Mouse (Mus musculus) forebrain, embryonic 10.5 days (tissue): Measurements from ENCODE around the gene Hist1h3b. TPM values are rescaled to one million over a fixed set of nuclear protein-coding genes. Genes with fewer than 3 reads are reported as not detected.

ENCODE experiments used
- DNase-seq: peaks from one replicate; pipeline ENCODE4 v3.0.0-alpha.2; 2017; ENCODE audit warnings: low spot score; ENCODE audit errors: extremely low spot score
- H3K27ac ChIP-seq: fragments of 300-500 bp; sonication (generic); 2 replicates; pipeline ENCODE4 v1.5.1; 2016; ENCODE audit warnings: mild to moderate bottlenecking
- H3K27me3 ChIP-seq: fragments of 300-500 bp; sonication (generic); 2 replicates; pipeline ENCODE4 v1.6.1; 2016; ENCODE audit warnings: mild to moderate bottlenecking; ENCODE audit not compliant: poor library complexity, severe bottlenecking
- H3K36me3 ChIP-seq: fragments of 300-500 bp; sonication (generic); replicated peaks from 2 replicates; pipeline ENCODE4 v1.6.1; 2016; ENCODE audit warnings: mild to moderate bottlenecking, moderate library complexity
- H3K4me1 ChIP-seq: fragments of 300-500 bp; sonication (generic); 2 replicates; pipeline ENCODE4 v1.6.1; 2016
- H3K4me3 ChIP-seq: fragments of 300-500 bp; sonication (generic); 2 replicates; pipeline ENCODE4 v1.5.1; 2016; ENCODE audit warnings: mild to moderate bottlenecking, moderate library complexity
- H3K9me3 ChIP-seq: fragments of 300-500 bp; sonication (generic); 2 replicates; pipeline ENCODE4 v1.6.1; 2016; ENCODE audit warnings: mild to moderate bottlenecking, moderate library complexity
- WGBS: fragments of 180-500 bp; shearing (Covaris S2); methylation state at CpG from one replicate; pipeline ENCODE4 v1.1.7; 2016; 5-methylcytosine and 5-hydroxymethylcytosine counted together
- microRNA-seq: library from miRNA; unstranded; fragments of <30 nt; microRNA quantifications from one replicate; pipeline ENCODE4, GENCODE M21; 2017
- polyA plus RNA-seq: library from polyadenylated mRNA; unstranded; fragments of >200 nt; fragmentation: Nextera tagmentation; extraction: Ambion mirVana; gene quantifications from 2 replicates; pipeline ENCODE4 v1.2.1, GENCODE M21; 2016

The Hist1h3b gene
- polyA plus RNA-seq, 1 experiment from 2014 or later = 9.1 TPM

- 86% methylated on average over 4 of the region's 4 CpGs for WGBS
- 0 out of 2 replicates have a peak, but pooled peaks cover 3% of the 10 kb centered on the region for H3K4me1 ChIP-seq
- H3K9me3 ChIP-seq = no peaks in the 10 kb centered on the region
- no peak overlapping the region for H3K27ac ChIP-seq
- DNase-seq = no peak
- no peaks in the 10 kb centered on the region for H3K27me3 ChIP-seq
- H3K4me3 ChIP-seq = no peak overlapping the region
- H3K36me3 ChIP-seq = no peaks in the 10 kb centered on the region
Observed at GRCm38 (mm10) chr13:23779025-23779424, 27.0 kb downstream of the Hist1h3b start.

- Histone ChIP-seq H3K4me1 (no peaks in the 10 kb centered on the region), H3K4me3 (no peak overlapping the region), H3K27me3 (no peaks in the 10 kb centered on the region), H3K9me3 (no peaks in the 10 kb centered on the region), H3K36me3 (no peaks in the 10 kb centered on the region), H3K27ac (no peak overlapping the region)
- DNase-seq = no peak
- WGBS = 43% methylated on average over 2 of the region's 2 CpGs
Observed at GRCm38 (mm10) chr13:23792520-23792919, 40.5 kb downstream of the Hist1h3b start.

GRCm38 (mm10) chr13:23799405-23799804 is 47.3 kb downstream of the Hist1h3b start:
- Histone ChIP-seq H3K4me3 (no peak overlapping the region), H3K27ac (no peak overlapping the region), H3K4me1 (0 out of 2 replicates have a peak, but pooled peaks cover 5% of the 10 kb centered on the region), H3K9me3 (no peaks in the 10 kb centered on the region), H3K27me3 (no peaks in the 10 kb centered on the region), H3K36me3 (no peaks in the 10 kb centered on the region)
- DNase-seq = no peak
- 87% methylated on average over 5 of the region's 5 CpGs for WGBS

Small RNA genes lying within 50 kb of the gene (microRNA-seq; reads per million reads assigned to microRNA genes)
- not detected for gene Gm44314
- not detected for gene Gm44484

Other genes starting within 250 kb of the Hist1h3b start
- gene Hist1h4h, start 221.2 kb upstream of the Hist1h3b start, polyA plus RNA-seq = 3.8 and 4.0 TPM in 2 replicates
- 6.7 and 9.5 TPM in 2 replicates for gene Hist1h2af, start 218.4 kb upstream of the Hist1h3b start, polyA plus RNA-seq
- gene Hist1h3g, start 216.8 kb upstream of the Hist1h3b start, polyA plus RNA-seq = 6.3 and 8.1 TPM in 2 replicates
- gene Hist1h2bh, start 208.9 kb upstream of the Hist1h3b start, polyA plus RNA-seq = 0.74 and 0.79 TPM in 2 replicates
- 1.00 and 1.7 TPM in 2 replicates for gene Hist1h3f, start 208.2 kb upstream of the Hist1h3b start, polyA plus RNA-seq
- 0.53 and 0.60 TPM in 2 replicates for gene Hist1h4f, start 200.6 kb upstream of the Hist1h3b start, polyA plus RNA-seq
- gene Hist1h1d, start 199.0 kb upstream of the Hist1h3b start, polyA plus RNA-seq = 0.58 and 0.60 TPM in 2 replicates
- gene Hist1h3e, start 189.9 kb upstream of the Hist1h3b start, polyA plus RNA-seq = 6.1 and 6.7 TPM in 2 replicates
- 102 and 105 TPM in 2 replicates for gene Hist1h2ae, start 181.0 kb upstream of the Hist1h3b start, polyA plus RNA-seq
- gene Hist1h2bg, start 180.9 kb upstream of the Hist1h3b start, polyA plus RNA-seq = 6.4 and 6.7 TPM in 2 replicates
- 5.8 and 6.9 TPM in 2 replicates for gene Hist1h2bf, start 178.1 kb upstream of the Hist1h3b start, polyA plus RNA-seq
- 1.5 TPM in 2 replicates for gene Hist1h2ad, start 177.9 kb upstream of the Hist1h3b start, polyA plus RNA-seq
- 7.1 and 7.2 TPM in 2 replicates for gene Hist1h3d, start 176.5 kb upstream of the Hist1h3b start, polyA plus RNA-seq
- gene Hist1h4d, start 170.7 kb upstream of the Hist1h3b start, polyA plus RNA-seq = 112 and 119 TPM in 2 replicates
- gene Hist1h2be, start 131.1 kb upstream of the Hist1h3b start, polyA plus RNA-seq = 3.2 and 3.6 TPM in 2 replicates
- 19.8 and 21.4 TPM in 2 replicates for gene Hist1h1e, start 129.7 kb upstream of the Hist1h3b start, polyA plus RNA-seq
- 1.00 and 1.1 TPM in 2 replicates for gene Hist1h2ac, start 68.3 kb upstream of the Hist1h3b start, polyA plus RNA-seq
- 17.2 and 19.3 TPM in 2 replicates for gene Hist1h2bc, start 68.1 kb upstream of the Hist1h3b start, polyA plus RNA-seq
- not detected in 2 replicates for gene Hist1h1t, start 56.5 kb upstream of the Hist1h3b start, polyA plus RNA-seq
- 4.5 and 5.9 TPM in 2 replicates for gene Hist1h4c, start 53.8 kb upstream of the Hist1h3b start, polyA plus RNA-seq
- gene Hfe, start 41.4 kb upstream of the Hist1h3b start, polyA plus RNA-seq = 1.3 and 1.5 TPM in 2 replicates
- gene Hist1h1c, start 13.5 kb upstream of the Hist1h3b start, polyA plus RNA-seq = 9.4 and 10.7 TPM in 2 replicates
- 7.7 and 9.0 TPM in 2 replicates for gene Hist1h3c, start 6.7 kb upstream of the Hist1h3b start, polyA plus RNA-seq
- 2.3 and 2.7 TPM in 2 replicates for gene Hist1h2bb, start 5.5 kb upstream of the Hist1h3b start, polyA plus RNA-seq
- gene Hist1h2ab, start 1.1 kb upstream of the Hist1h3b start, polyA plus RNA-seq = 49.5 and 50.4 TPM in 2 replicates
- 2.5 and 4.5 TPM in 2 replicates for gene Hist1h4b, start 4.7 kb downstream of the Hist1h3b start, polyA plus RNA-seq
- 0.69 TPM in 1 of 2 replicates, not detected in the other for gene Hist1h4a, start 9.0 kb downstream of the Hist1h3b start, polyA plus RNA-seq
- gene Hist1h3a, start 10.1 kb downstream of the Hist1h3b start, polyA plus RNA-seq = 2.2 and 3.6 TPM in 2 replicates
- gene Hist1h1a, start 11.4 kb downstream of the Hist1h3b start, polyA plus RNA-seq = 2.6 and 3.3 TPM in 2 replicates
- 0.10 and 0.12 TPM in 2 replicates for gene Trim38, start 17.6 kb downstream of the Hist1h3b start, polyA plus RNA-seq
- not detected in 2 replicates for gene Slc17a2, start 54.7 kb downstream of the Hist1h3b start, polyA plus RNA-seq
- not detected in 2 replicates for gene Slc17a3, start 87.2 kb downstream of the Hist1h3b start, polyA plus RNA-seq
- not detected in 2 replicates for gene Slc17a1, start 115.5 kb downstream of the Hist1h3b start, polyA plus RNA-seq
- not detected in 2 replicates for gene Slc17a4, start 162.7 kb downstream of the Hist1h3b start, polyA plus RNA-seq
- gene Hist1h2ba, start 181.9 kb downstream of the Hist1h3b start, polyA plus RNA-seq = not detected in 2 replicates
- not detected in 2 replicates for gene Hist1h2aa, start 182.2 kb downstream of the Hist1h3b start, polyA plus RNA-seq
- 0.21 TPM in 1 of 2 replicates, not detected in the other for gene Scgn, start 238.9 kb downstream of the Hist1h3b start, polyA plus RNA-seq